Mouse (Mus musculus) regulatory T cell (primary cell): Measurements from ENCODE around the gene Dnajc13.

ENCODE experiments used
- in situ Hi-C: fragments of 300-600 bp; cut with MboI, MseI; formaldehyde crosslinking; loops from one replicate; pipeline ENCODE4 v1.15.1; 2025; ENCODE audit warnings: high pct_unique_total_duplicates

Dnajc13 gene

GRCm38 (mm10) chr9:104187028-104187427 lies 75.7 kb downstream of the Dnajc13 start:
- in situ Hi-C loops: no loop called here

- in situ Hi-C loops: no loop called here
Measured at GRCm38 (mm10) chr9:104183181-104183580, 79.5 kb downstream of the Dnajc13 start.

GRCm38 (mm10) chr9:104182328-104182727 lies 80.4 kb downstream of the Dnajc13 start:
- in situ Hi-C loops: no loop called here

- in situ Hi-C loops: no loop called here
Measured at GRCm38 (mm10) chr9:104181626-104182025, 81.1 kb downstream of the Dnajc13 start.

- in situ Hi-C loops: no loop called here
Measured at GRCm38 (mm10) chr9:104180046-104180445, 82.7 kb downstream of the Dnajc13 start.

GRCm38 (mm10) chr9:104172342-104172741 lies 90.4 kb downstream of the Dnajc13 start:
- in situ Hi-C loops: loop anchor here (25.0 kb wide), 1 partner anchor 835 kb away; no protein-coding TSS in a partner anchor

- in situ Hi-C loops: loop anchor here (25.0 kb wide), 1 partner anchor 834 kb away; no protein-coding TSS in a partner anchor
Measured at GRCm38 (mm10) chr9:104171651-104172050, 91.1 kb downstream of the Dnajc13 start.

GRCm38 (mm10) chr9:104169986-104170385 lies 92.7 kb downstream of the Dnajc13 start:
- in situ Hi-C loops: loop anchor here (25.0 kb wide), 1 partner anchor 833 kb away; no protein-coding TSS in a partner anchor

- in situ Hi-C loops: loop anchor here (25.0 kb wide), 1 partner anchor 829 kb away; no protein-coding TSS in a partner anchor
Measured at GRCm38 (mm10) chr9:104165926-104166325, 96.8 kb downstream of the Dnajc13 start.

- in situ Hi-C loops: loop anchor here (25.0 kb wide), 1 partner anchor 827 kb away; no protein-coding TSS in a partner anchor
Measured at GRCm38 (mm10) chr9:104164194-104164593, 98.5 kb downstream of the Dnajc13 start.

- in situ Hi-C loops: loop anchor here (25.0 kb wide), 1 partner anchor 824 kb away; no protein-coding TSS in a partner anchor
Measured at GRCm38 (mm10) chr9:104161117-104161516, 101.6 kb downstream of the Dnajc13 start.

GRCm38 (mm10) chr9:104157291-104157690 lies 105.4 kb downstream of the Dnajc13 start:
- in situ Hi-C loops: loop anchor here (25.0 kb wide), 1 partner anchor 820 kb away; no protein-coding TSS in a partner anchor

GRCm38 (mm10) chr9:104156506-104156905 lies 106.2 kb downstream of the Dnajc13 start:
- in situ Hi-C loops: loop anchor here (25.0 kb wide), 1 partner anchor 819 kb away; no protein-coding TSS in a partner anchor

GRCm38 (mm10) chr9:104155100-104155715 lies 107.5 kb downstream of the Dnajc13 start:
- in situ Hi-C loops: loop anchor here (25.0 kb wide), 1 partner anchor 818 kb away; no protein-coding TSS in a partner anchor

- in situ Hi-C loops: loop anchor here (25.0 kb wide), 1 partner anchor 815 kb away; no protein-coding TSS in a partner anchor
Measured at GRCm38 (mm10) chr9:104152121-104152520, 110.6 kb downstream of the Dnajc13 start.

- in situ Hi-C loops: loop anchor here (10.0 kb wide), 1 partner anchor 1794 kb away; the partner anchor contains the start of gene Ephb1
Measured at GRCm38 (mm10) chr9:104148969-104149368, 113.8 kb downstream of the Dnajc13 start.

GRCm38 (mm10) chr9:104146683-104147082 lies 116.0 kb downstream of the Dnajc13 start:
- in situ Hi-C loops: loop anchor here (10.0 kb wide), 1 partner anchor 1792 kb away; the partner anchor contains the start of gene Ephb1

GRCm38 (mm10) chr9:104144314-104144996 lies 118.3 kb downstream of the Dnajc13 start:
- in situ Hi-C loops: loop anchor here (10.0 kb wide), 1 partner anchor 1790 kb away; the partner anchor contains the start of gene Ephb1

GRCm38 (mm10) chr9:104142805-104143204 lies 119.9 kb downstream of the Dnajc13 start:
- in situ Hi-C loops: loop anchor here (10.0 kb wide), 1 partner anchor 1788 kb away; the partner anchor contains the start of gene Ephb1

- in situ Hi-C loops: loop anchor here (10.0 kb wide), 1 partner anchor 1786 kb away; the partner anchor contains the start of gene Ephb1
Measured at GRCm38 (mm10) chr9:104140351-104140750, 122.4 kb downstream of the Dnajc13 start.

- in situ Hi-C loops: no loop called here
Measured at GRCm38 (mm10) chr9:104130141-104130755, 132.5 kb downstream of the Dnajc13 start.
